Mouse (Mus musculus) B cell, adult 2 months (primary cell): ENCODE measurements around the gene Gm13283.
"Not testable (repeated sequence)": the region's sequence is repeated elsewhere in the genome, so short reads cannot be mapped to it uniquely, and the experiment has no call there.

Experiments
- DNase-seq, 2 experiments: peaks; one replicate each; pipeline ENCODE4 v3.0.0; 2022

The Gm13283 gene

GRCm38 (mm10) chr4:88763384-88764018, 3.6 kb downstream of the Gm13283 start:
- peak; percentile 27 to 37 for DNase-seq

- not testable (repeated sequence) for DNase-seq
These were observed 13.6 kb downstream of the Gm13283 start, which contains the start of gene Gm13290 for GRCm38 (mm10) chr4:88773534-88773933. Gene Gm13290 (plus strand): TSS chr4:88773834.

DNA sequence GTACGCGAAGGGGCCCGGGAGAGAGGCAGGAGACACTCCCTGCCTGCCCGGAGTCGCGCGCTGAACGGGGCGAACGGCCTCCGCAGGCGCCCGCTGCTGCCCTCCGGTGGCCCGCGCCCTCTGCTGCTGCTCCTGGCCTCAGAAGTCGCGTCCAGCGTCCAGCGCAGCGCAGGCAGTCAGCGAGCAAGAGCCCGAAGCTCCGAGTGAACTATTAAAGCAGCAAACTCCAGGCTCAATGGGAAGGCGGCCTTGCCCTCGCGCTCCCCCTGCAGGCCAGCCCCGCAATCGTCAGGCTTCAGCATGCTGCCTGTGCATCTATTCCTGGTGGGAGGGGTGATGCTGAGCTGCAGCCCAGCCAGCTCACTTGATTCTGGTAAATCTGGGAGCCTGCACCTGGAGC, 16.7 kb downstream of the Gm13283 start, which contains the start of gene Gm13289:
Gene Gm13289, plus strand, starts transcription at position 301 of the 400 bp plus-strand sequence.
- DNase-seq: not testable (repeated sequence)

- not testable (repeated sequence) for DNase-seq
These were observed 19.6 kb downstream of the Gm13283 start, which contains the start of gene Gm13272 for GRCm38 (mm10) chr4:88779550-88779949. Gene Gm13272 (plus strand): TSS chr4:88779850.

GRCm38 (mm10) chr4:88780320-88780719, 20.4 kb downstream of the Gm13283 start:
- DNase-seq: peak in 1 of 2 experiments; percentile 26

DNA sequence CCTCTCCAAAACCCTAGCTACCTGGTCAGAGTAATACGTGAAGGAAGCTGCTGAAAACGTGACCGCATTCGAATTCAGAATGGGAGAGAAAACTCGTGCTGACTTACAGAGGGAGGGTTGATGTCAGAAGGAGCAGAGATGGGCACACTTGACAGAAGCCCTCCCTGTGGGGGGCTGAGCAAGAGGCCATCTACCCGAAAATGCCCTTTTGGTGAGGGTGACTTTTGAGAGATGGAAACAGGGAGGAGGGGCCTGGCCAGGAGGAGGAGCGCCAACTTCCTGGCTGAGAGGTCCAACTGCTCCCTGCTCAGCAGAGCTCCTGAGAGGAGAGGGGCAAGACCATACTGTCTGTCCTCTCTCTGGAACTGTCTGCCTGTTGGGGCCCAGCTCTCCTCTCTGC, 21.9 kb downstream of the Gm13283 start, which contains the start of gene Ifnz:
Gene Ifnz, plus strand, starts transcription at position 301 of the 400 bp plus-strand sequence.
- not testable (repeated sequence) for DNase-seq

GRCm38 (mm10) chr4:88782335-88782734, 22.4 kb downstream of the Gm13283 start:
- DNase-seq: peak; percentile 11 to 19

DNA sequence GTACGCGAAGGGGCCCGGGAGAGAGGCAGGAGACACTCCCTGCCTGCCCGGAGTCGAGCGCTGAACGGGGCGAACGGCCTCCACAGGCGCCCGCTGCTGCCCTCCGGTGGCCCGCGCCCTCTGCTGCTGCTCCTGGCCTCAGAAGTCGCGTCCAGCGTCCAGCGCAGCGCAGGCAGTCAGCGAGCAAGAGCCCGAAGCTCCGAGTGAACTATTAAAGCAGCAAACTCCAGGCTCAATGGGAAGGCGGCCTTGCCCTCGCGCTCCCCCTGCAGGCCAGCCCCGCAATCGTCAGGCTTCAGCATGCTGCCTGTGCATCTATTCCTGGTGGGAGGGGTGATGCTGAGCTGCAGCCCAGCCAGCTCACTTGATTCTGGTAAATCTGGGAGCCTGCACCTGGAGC, 25.5 kb downstream of the Gm13283 start, which contains the start of gene Gm13276:
Gene Gm13276, plus strand, starts transcription at position 301 of the 400 bp plus-strand sequence.
- DNase-seq: not testable (repeated sequence)

- peak; percentile 77 to 78 for DNase-seq
These were observed 28.5 kb downstream of the Gm13283 start, which contains the start of gene Gm13277 for GRCm38 (mm10) chr4:88788402-88788801. Gene Gm13277 (plus strand): TSS chr4:88788632.

DNA sequence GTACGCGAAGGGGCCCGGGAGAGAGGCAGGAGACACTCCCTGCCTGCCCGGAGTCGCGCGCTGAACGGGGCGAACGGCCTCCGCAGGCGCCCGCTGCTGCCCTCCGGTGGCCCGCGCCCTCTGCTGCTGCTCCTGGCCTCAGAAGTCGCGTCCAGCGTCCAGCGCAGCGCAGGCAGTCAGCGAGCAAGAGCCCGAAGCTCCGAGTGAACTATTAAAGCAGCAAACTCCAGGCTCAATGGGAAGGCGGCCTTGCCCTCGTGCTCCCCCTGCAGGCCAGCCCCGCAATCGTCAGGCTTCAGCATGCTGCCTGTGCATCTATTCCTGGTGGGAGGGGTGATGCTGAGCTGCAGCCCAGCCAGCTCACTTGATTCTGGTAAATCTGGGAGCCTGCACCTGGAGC, 31.3 kb downstream of the Gm13283 start, which contains the start of gene Gm13278:
Gene Gm13278, plus strand, starts transcription at position 301 of the 400 bp plus-strand sequence.
- not testable (repeated sequence) for DNase-seq

DNA sequence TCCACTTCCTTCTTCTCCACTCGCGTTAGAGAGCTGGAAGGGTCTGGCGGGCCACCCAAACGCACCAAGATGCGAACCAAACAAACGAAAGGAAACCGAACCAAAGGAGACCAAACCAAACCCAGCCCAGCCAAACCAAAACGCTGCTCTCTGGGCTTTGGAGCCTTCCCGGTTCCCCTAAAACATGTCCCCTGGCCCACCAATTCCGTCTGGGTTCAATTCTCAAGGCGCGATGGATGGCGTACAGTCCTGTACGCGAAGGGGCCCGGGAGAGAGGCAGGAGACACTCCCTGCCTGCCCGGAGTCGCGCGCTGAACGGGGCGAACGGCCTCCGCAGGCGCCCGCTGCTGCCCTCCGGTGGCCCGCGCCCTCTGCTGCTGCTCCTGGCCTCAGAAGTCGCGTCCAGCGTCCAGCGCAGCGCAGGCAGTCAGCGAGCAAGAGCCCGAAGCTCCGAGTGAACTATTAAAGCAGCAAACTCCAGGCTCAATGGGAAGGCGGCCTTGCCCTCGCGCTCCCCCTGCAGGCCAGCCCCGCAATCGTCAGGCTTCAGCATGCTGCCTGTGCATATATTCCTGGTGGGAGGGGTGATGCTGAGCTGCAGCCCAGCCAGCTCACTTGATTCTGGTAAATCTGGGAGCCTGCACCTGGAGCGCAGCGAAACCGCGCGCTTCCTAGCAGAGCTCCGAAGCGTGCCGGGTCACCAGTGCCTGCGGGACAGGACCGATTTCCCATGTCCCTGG, 34.2 kb downstream of the Gm13283 start, which contains the start of gene Gm13275:
Gene Gm13275, plus strand, starts transcription at position 552 of the 740 bp plus-strand sequence.
- DNase-seq: peak; percentile 78 to 85

DNA sequence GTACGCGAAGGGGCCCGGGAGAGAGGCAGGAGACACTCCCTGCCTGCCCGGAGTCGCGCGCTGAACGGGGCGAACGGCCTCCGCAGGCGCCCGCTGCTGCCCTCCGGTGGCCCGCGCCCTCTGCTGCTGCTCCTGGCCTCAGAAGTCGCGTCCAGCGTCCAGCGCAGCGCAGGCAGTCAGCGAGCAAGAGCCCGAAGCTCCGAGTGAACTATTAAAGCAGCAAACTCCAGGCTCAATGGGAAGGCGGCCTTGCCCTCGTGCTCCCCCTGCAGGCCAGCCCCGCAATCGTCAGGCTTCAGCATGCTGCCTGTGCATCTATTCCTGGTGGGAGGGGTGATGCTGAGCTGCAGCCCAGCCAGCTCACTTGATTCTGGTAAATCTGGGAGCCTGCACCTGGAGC, 37.2 kb downstream of the Gm13283 start, which contains the start of gene Gm13279:
Gene Gm13279, plus strand, starts transcription at position 301 of the 400 bp plus-strand sequence.
- DNase-seq: not testable (repeated sequence)

DNA sequence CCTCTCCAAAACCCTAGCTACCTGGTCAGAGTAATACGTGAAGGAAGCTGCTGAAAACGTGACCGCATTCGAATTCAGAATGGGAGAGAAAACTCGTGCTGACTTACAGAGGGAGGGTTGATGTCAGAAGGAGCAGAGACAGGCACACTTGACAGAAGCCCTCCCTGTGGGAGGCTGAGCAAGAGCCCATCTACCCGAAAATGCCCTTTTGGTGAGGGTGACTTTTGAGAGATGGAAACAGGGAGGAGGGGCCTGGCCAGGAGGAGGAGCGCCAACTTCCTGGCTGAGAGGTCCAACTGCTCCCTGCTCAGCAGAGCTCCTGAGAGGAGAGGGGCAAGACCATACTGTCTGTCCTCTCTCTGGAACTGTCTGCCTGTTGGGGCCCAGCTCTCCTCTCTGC, 39.4 kb downstream of the Gm13283 start, which contains the start of gene Gm13285:
Gene Gm13285, plus strand, starts transcription at position 301 of the 400 bp plus-strand sequence.
- DNase-seq: not testable (repeated sequence)

DNA sequence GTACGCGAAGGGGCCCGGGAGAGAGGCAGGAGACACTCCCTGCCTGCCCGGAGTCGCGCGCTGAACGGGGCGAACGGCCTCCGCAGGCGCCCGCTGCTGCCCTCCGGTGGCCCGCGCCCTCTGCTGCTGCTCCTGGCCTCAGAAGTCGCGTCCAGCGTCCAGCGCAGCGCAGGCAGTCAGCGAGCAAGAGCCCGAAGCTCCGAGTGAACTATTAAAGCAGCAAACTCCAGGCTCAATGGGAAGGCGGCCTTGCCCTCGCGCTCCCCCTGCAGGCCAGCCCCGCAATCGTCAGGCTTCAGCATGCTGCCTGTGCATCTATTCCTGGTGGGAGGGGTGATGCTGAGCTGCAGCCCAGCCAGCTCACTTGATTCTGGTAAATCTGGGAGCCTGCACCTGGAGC, 43.0 kb downstream of the Gm13283 start, which contains the start of gene Gm13287:
Gene Gm13287, plus strand, starts transcription at position 301 of the 400 bp plus-strand sequence.
- not testable (repeated sequence) for DNase-seq

GRCm38 (mm10) chr4:88805231-88805630, 45.3 kb downstream of the Gm13283 start, which contains the start of gene Gm13288:
Gene Gm13288 (plus strand): TSS chr4:88805531.
- not testable (repeated sequence) for DNase-seq

DNA sequence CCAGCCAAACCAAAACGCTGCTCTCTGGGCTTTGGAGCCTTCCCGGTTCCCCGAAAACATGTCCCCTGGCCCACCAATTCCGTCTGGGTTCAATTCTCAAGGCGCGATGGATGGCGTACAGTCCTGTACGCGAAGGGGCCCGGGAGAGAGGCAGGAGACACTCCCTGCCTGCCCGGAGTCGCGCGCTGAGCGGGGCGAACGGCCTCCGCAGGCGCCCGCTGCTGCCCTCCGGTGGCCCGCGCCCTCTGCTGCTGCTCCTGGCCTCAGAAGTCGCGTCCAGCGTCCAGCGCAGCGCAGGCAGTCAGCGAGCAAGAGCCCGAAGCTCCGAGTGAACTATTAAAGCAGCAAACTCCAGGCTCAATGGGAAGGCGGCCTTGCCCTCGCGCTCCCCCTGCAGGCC, 45.8 kb downstream of the Gm13283 start:
- DNase-seq: peak; percentile 15 to 29
